In genomic region chr10:80399973-80400703, GRCm38 (mm10) we compare ENCODE assay signal across 8 mouse cellular contexts. TPM values are rescaled to one million over a fixed set of nuclear protein-coding genes. Genes with fewer than 3 reads are reported as not detected.
DNase-seq lines count a peak whose midpoint lies in the region; ATAC-seq and TF ChIP-seq lines count a peak whose summit lies in the region.

No protein-coding gene starts in this region.

- peak overlapping the region; percentile 82 for H3K4me2 ChIP-seq in heart, embryonic 11.5 days
- H3K4me2 ChIP-seq in forebrain, embryonic 15.5 days (replicated peaks): peak overlapping the region; percentile 75
- peak overlapping the region; percentile 86 for H3K4me2 ChIP-seq in liver, postnatal 0 days (ENCODE audit: low read depth, low read length)

- peaks cover 30% of the 10 kb centered on the region for H3K36me3 ChIP-seq in heart, embryonic 11.5 days (ENCODE audit: control insufficient read depth, insufficient read depth, low read length)
- peaks cover 76% of the 10 kb centered on the region for H3K36me3 ChIP-seq in E14TG2a.4 (ENCODE audit: insufficient read depth, low read length)
- peaks cover 37% of the 10 kb centered on the region for H3K36me3 ChIP-seq in forebrain, embryonic 15.5 days
- H3K36me3 ChIP-seq in liver, postnatal 0 days (replicated peaks; ENCODE audit: insufficient read depth, low read length): peaks cover 29% of the 10 kb centered on the region

- peak overlapping the region; percentile 84 for H3K4me3 ChIP-seq in heart, embryonic 11.5 days (ENCODE audit: low read depth, low read length)
- H3K4me3 ChIP-seq in E14TG2a.4 (replicated peaks; ENCODE audit: low read length): peak overlapping the region; percentile 84
- peak overlapping the region; percentile 91 for H3K4me3 ChIP-seq in forebrain, embryonic 15.5 days
- H3K4me3 ChIP-seq in liver, postnatal 0 days (ENCODE audit: low read depth, low read length): peak overlapping the region; percentile 73

- no peak for DNase-seq in heart, adult 9 months (ENCODE audit: low spot score in 2 of 2)
- DNase-seq in liver, postnatal 0 days: no peak
- no peak for DNase-seq in spleen, postnatal 36 days (ENCODE audit: low spot score in 2 of 2)
- no peak for DNase-seq in frontal cortex, adult 2 months (ENCODE audit: extremely low spot score in 1 of 2, low spot score in 1 of 2)
- DNase-seq in gastrocnemius, adult 8-10 months (ENCODE audit: low spot score in 2 of 2): no peak

- 15% methylated on average over 17 of the region's 17 CpGs for WGBS in heart, embryonic 11.5 days (ENCODE audit: insufficient replicate concordance)
- WGBS in forebrain, embryonic 15.5 days: 12% methylated on average over 17 of the region's 17 CpGs
- WGBS in liver, postnatal 0 days (ENCODE audit: insufficient replicate concordance): 14% methylated on average over 17 of the region's 17 CpGs

- no peak for ATAC-seq in heart, embryonic 11.5 days (replicated peaks; ENCODE audit: insufficient number of reproducible peaks, low FRiP score, low TSS enrichment)
- ATAC-seq in forebrain, embryonic 15.5 days (replicated peaks): no peak
- ATAC-seq in liver, postnatal 0 days: peak; percentile 0; the same call in 1 of the 2 replicates

- TF ChIP-seq EP300 in liver, postnatal 0 days (IDR thresholded peaks at IDR 0.05; ENCODE audit: low read depth): no peak

- H3K27ac ChIP-seq in heart, embryonic 11.5 days (ENCODE audit: low read depth, low read length): peak overlapping the region; percentile 79
- H3K27ac ChIP-seq in forebrain, embryonic 15.5 days (replicated peaks): peak overlapping the region; percentile 100
- H3K27ac ChIP-seq in liver, postnatal 0 days (ENCODE audit: low read depth): peak overlapping the region; percentile 82

- no peaks in the 10 kb centered on the region for H3K9me3 ChIP-seq in heart, embryonic 11.5 days (replicated peaks; ENCODE audit: control insufficient read depth, low read length)
- no peaks in the 10 kb centered on the region for H3K9me3 ChIP-seq in E14TG2a.4 (ENCODE audit: low read length)
- no peaks in the 10 kb centered on the region for H3K9me3 ChIP-seq in forebrain, embryonic 15.5 days
- no peaks in the 10 kb centered on the region for H3K9me3 ChIP-seq in liver, postnatal 0 days (ENCODE audit: low read length)

- H3K27me3 ChIP-seq in heart, embryonic 11.5 days (ENCODE audit: control insufficient read depth, insufficient read depth, low read length): no peaks in the 10 kb centered on the region
- no peaks in the 10 kb centered on the region for H3K27me3 ChIP-seq in E14TG2a.4 (ENCODE audit: insufficient read depth, low read length)
- H3K27me3 ChIP-seq in forebrain, embryonic 15.5 days: no peaks in the 10 kb centered on the region
- no peaks in the 10 kb centered on the region for H3K27me3 ChIP-seq in liver, postnatal 0 days (ENCODE audit: insufficient read depth, low read length)

- H3K9ac ChIP-seq in heart, embryonic 11.5 days (ENCODE audit: low read depth, low read length): peak overlapping the region; percentile 80
- peak overlapping the region; percentile 59 for H3K9ac ChIP-seq in forebrain, embryonic 15.5 days (replicated peaks)
- H3K9ac ChIP-seq in liver, postnatal 0 days (replicated peaks): peak overlapping the region; percentile 55

- peaks cover 24% of the 10 kb centered on the region for H3K4me1 ChIP-seq in heart, embryonic 11.5 days (ENCODE audit: control insufficient read depth, insufficient read depth, low read length)
- peaks cover 75% of the 10 kb centered on the region for H3K4me1 ChIP-seq in E14TG2a.4 (replicated peaks; ENCODE audit: low read depth, low read length)
- H3K4me1 ChIP-seq in forebrain, embryonic 15.5 days: peaks cover 34% of the 10 kb centered on the region
- H3K4me1 ChIP-seq in liver, postnatal 0 days (ENCODE audit: insufficient read depth): peaks cover 36% of the 10 kb centered on the region

- no peak for TF ChIP-seq CTCF in E14TG2a.4 (conservative IDR thresholded peaks at IDR 0.05; ENCODE audit: low read length)
- TF ChIP-seq CTCF in liver, postnatal 0 days (IDR thresholded peaks at IDR 0.05; ENCODE audit: low read depth): no peak

RNA-seq across cellular contexts. Expression of gene Mbd3, which starts 0.8 kb away (rescaled TPM):
- polyA plus RNA-seq in heart, embryonic 11.5 days (2014; fragmentation: Nextera tagmentation; extraction: Ambion mirVana): 151 and 171 TPM in 2 replicates
- 281 and 295 TPM in 2 replicates for polyA plus RNA-seq in forebrain, embryonic 15.5 days (2015; fragmentation: Nextera tagmentation; extraction: Ambion mirVana)
- 33.4 and 33.5 TPM in 2 replicates for polyA plus RNA-seq in liver, postnatal 0 days (2015; fragmentation: Nextera tagmentation; extraction: Ambion mirVana)
- 200 and 215 TPM in 2 replicates for polyA plus RNA-seq in frontal cortex, adult 2 months (2012; rRNA removed)
- total RNA-seq in gastrocnemius, adult 8-10 months (2022): 100 to 1,000 TPM; 120 to 138 (median 131) TPM

RNA-seq across cellular contexts. Expression of gene Uqcr11, which starts 6.5 kb away (rescaled TPM):
- 1,161 and 1,177 TPM in 2 replicates for polyA plus RNA-seq in heart, embryonic 11.5 days (2014; fragmentation: Nextera tagmentation; extraction: Ambion mirVana)
- polyA plus RNA-seq in forebrain, embryonic 15.5 days (2015; fragmentation: Nextera tagmentation; extraction: Ambion mirVana): 551 and 574 TPM in 2 replicates
- 753 and 771 TPM in 2 replicates for polyA plus RNA-seq in liver, postnatal 0 days (2015; fragmentation: Nextera tagmentation; extraction: Ambion mirVana)
- 1,306 and 1,773 TPM in 2 replicates for polyA plus RNA-seq in frontal cortex, adult 2 months (2012; rRNA removed)
- 100 to 1,000 TPM; 691 to 868 (median 797) TPM for total RNA-seq in gastrocnemius, adult 8-10 months (2022)

RNA-seq across cellular contexts. Expression of gene Mex3d, which starts 12.7 kb away (rescaled TPM):
- 4.0 and 6.4 TPM in 2 replicates for polyA plus RNA-seq in heart, embryonic 11.5 days (2014; fragmentation: Nextera tagmentation; extraction: Ambion mirVana)
- 22.0 and 22.7 TPM in 2 replicates for polyA plus RNA-seq in forebrain, embryonic 15.5 days (2015; fragmentation: Nextera tagmentation; extraction: Ambion mirVana)
- polyA plus RNA-seq in liver, postnatal 0 days (2015; fragmentation: Nextera tagmentation; extraction: Ambion mirVana): 0.72 and 0.99 TPM in 2 replicates
- polyA plus RNA-seq in frontal cortex, adult 2 months (2012; rRNA removed): 17.2 and 17.7 TPM in 2 replicates
- total RNA-seq in gastrocnemius, adult 8-10 months (2022): 1 to 10 TPM; 4.2 to 6.3 (median 4.7) TPM

RNA-seq across cellular contexts. Expression of gene Tcf3, which starts 33.3 kb away (rescaled TPM):
- polyA plus RNA-seq in heart, embryonic 11.5 days (2014; fragmentation: Nextera tagmentation; extraction: Ambion mirVana): 66.1 and 69.8 TPM in 2 replicates
- polyA plus RNA-seq in forebrain, embryonic 15.5 days (2015; fragmentation: Nextera tagmentation; extraction: Ambion mirVana): 85.2 and 89.6 TPM in 2 replicates
- 28.2 and 29.5 TPM in 2 replicates for polyA plus RNA-seq in liver, postnatal 0 days (2015; fragmentation: Nextera tagmentation; extraction: Ambion mirVana)
- polyA plus RNA-seq in frontal cortex, adult 2 months (2012; rRNA removed): 33.5 and 34.2 TPM in 2 replicates
- 10 to 100 TPM in 3 of 4 experiments, 1 to 10 TPM in 1; 9.9 to 13.1 (median 10.8) TPM for total RNA-seq in gastrocnemius, adult 8-10 months (2022)

RNA-seq across cellular contexts. Expression of gene Plk5, which starts 43.9 kb away (rescaled TPM):
- not detected in 2 replicates for polyA plus RNA-seq in heart, embryonic 11.5 days (2014; fragmentation: Nextera tagmentation; extraction: Ambion mirVana)
- polyA plus RNA-seq in forebrain, embryonic 15.5 days (2015; fragmentation: Nextera tagmentation; extraction: Ambion mirVana): 2.2 and 2.7 TPM in 2 replicates
- 0.08 and 0.20 TPM in 2 replicates for polyA plus RNA-seq in liver, postnatal 0 days (2015; fragmentation: Nextera tagmentation; extraction: Ambion mirVana)
- polyA plus RNA-seq in frontal cortex, adult 2 months (2012; rRNA removed): 24.9 and 33.3 TPM in 2 replicates
- under 1 TPM in 2 of 4 experiments, not detected in 2; 0.27 to 0.36 TPM for total RNA-seq in gastrocnemius, adult 8-10 months (2022)
